Mouse (Mus musculus): Measurements from ENCODE around the gene 9930111J21Rik1. TPM values are rescaled to one million over a fixed set of nuclear protein-coding genes. Genes with fewer than 3 reads are reported as not detected.
"Not testable (repeated sequence)": the region's sequence is repeated elsewhere in the genome, so short reads cannot be mapped to it uniquely, and the experiment has no call there.

9930111J21Rik1 gene
- polyA plus RNA-seq, 1 experiment from 2014 or later = 0.15 TPM

GRCm38 (mm10) chr11:48933422-48933821 is 45.8 kb downstream of the 9930111J21Rik1 start:
- DNase-seq (ENCODE audit: low spot score); H3K4me1 ChIP-seq (ENCODE audit: control insufficient read depth, insufficient read depth, low read length); H3K4me3 ChIP-seq (ENCODE audit: low read depth, low read length); H3K9me3 ChIP-seq (replicated peaks; ENCODE audit: control insufficient read depth, low read length); ATAC-seq; H3K36me3 ChIP-seq (ENCODE audit: control insufficient read depth, insufficient read depth, low read length); H3K4me2 ChIP-seq (ENCODE audit: low read length); H3K9ac ChIP-seq (ENCODE audit: low read length); H3K27me3 ChIP-seq (replicated peaks; ENCODE audit: control insufficient read depth, insufficient read depth, low read length); H3K27ac ChIP-seq (ENCODE audit: low read depth, low read length): not testable (repeated sequence)
- 81% methylated on average over 1 of the region's 1 CpGs for WGBS

GRCm38 (mm10) chr11:48928068-48928467 is 51.1 kb downstream of the 9930111J21Rik1 start:
- not testable (repeated sequence) for DNase-seq (ENCODE audit: low spot score); H3K9me3 ChIP-seq (replicated peaks; ENCODE audit: control insufficient read depth, low read length); H3K36me3 ChIP-seq (ENCODE audit: control insufficient read depth, insufficient read depth, low read length); H3K4me1 ChIP-seq (ENCODE audit: control insufficient read depth, insufficient read depth, low read length); ATAC-seq; H3K4me2 ChIP-seq (ENCODE audit: low read length); H3K27ac ChIP-seq (ENCODE audit: low read depth, low read length); H3K4me3 ChIP-seq (ENCODE audit: low read depth, low read length); H3K9ac ChIP-seq (ENCODE audit: low read length); H3K27me3 ChIP-seq (replicated peaks; ENCODE audit: control insufficient read depth, insufficient read depth, low read length)
- WGBS = 97% methylated on average over 1 of the region's 1 CpGs

GRCm38 (mm10) chr11:48926437-48926836 is 52.8 kb downstream of the 9930111J21Rik1 start:
- not testable (repeated sequence) for H3K9me3 ChIP-seq (replicated peaks; ENCODE audit: control insufficient read depth, low read length); H3K36me3 ChIP-seq (ENCODE audit: control insufficient read depth, insufficient read depth, low read length); H3K27ac ChIP-seq (ENCODE audit: low read depth, low read length); DNase-seq (ENCODE audit: low spot score); H3K9ac ChIP-seq (ENCODE audit: low read length); ATAC-seq; H3K27me3 ChIP-seq (replicated peaks; ENCODE audit: control insufficient read depth, insufficient read depth, low read length); H3K4me1 ChIP-seq (ENCODE audit: control insufficient read depth, insufficient read depth, low read length); H3K4me3 ChIP-seq (ENCODE audit: low read depth, low read length); H3K4me2 ChIP-seq (ENCODE audit: low read length)

DNA sequence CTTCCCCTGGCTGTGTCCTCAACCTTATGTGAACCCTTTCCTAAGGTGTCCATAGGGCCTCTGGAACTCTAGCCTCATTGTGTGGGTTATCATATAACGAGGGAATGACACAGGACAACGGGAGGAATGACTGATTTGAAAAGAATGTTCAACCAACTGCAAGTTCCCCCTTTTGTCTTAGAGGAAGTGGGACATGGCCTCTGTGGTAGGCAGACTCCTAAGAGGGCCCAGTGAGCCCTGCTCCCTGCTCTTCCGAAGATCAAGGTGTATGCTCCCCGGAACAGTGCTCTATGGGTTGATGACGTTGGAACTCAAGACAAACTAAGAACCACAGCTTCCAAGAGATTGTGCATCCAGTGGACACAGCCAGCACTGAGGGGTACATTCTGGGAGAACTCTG is 55.4 kb downstream of the 9930111J21Rik1 start:
- DNase-seq (ENCODE audit: low spot score) = not testable (repeated sequence)

DNA sequence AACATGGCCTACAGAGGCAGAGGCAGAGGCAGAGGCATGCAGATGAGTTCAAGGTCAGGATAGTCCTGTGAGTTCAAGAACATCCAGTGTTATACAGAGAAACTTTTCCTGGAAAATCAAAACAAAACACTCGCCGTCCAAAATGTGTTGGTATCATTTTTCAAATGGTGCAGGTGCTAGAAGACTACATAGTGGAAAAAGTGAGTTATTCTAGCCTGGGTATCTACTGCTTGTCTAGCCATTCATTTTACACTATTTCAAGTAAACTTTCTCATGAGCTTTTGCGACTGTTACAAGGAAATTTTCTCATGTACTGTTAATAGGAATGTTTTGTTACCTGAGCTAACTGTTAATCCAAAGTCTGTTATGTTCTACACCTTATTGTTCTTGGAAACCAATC is 60.8 kb downstream of the 9930111J21Rik1 start:
- H3K36me3 ChIP-seq (ENCODE audit: control insufficient read depth, insufficient read depth, low read length) = no peaks in the 10 kb centered on the region
- WGBS = 94% methylated on average over 3 of the region's 3 CpGs

More for the DNA sequence above, 55.4 kb downstream of the 9930111J21Rik1 start:
- not testable (repeated sequence) for ATAC-seq; H3K27ac ChIP-seq (ENCODE audit: low read depth, low read length); H3K9me3 ChIP-seq (replicated peaks; ENCODE audit: control insufficient read depth, low read length); H3K4me3 ChIP-seq (ENCODE audit: low read depth, low read length); H3K4me2 ChIP-seq (ENCODE audit: low read length); H3K36me3 ChIP-seq (ENCODE audit: control insufficient read depth, insufficient read depth, low read length); H3K9ac ChIP-seq (ENCODE audit: low read length); H3K4me1 ChIP-seq (ENCODE audit: control insufficient read depth, insufficient read depth, low read length); H3K27me3 ChIP-seq (replicated peaks; ENCODE audit: control insufficient read depth, insufficient read depth, low read length)
- WGBS = 80% methylated on average over 5 of the region's 5 CpGs

GRCm38 (mm10) chr11:48913611-48914010 is 65.6 kb downstream of the 9930111J21Rik1 start:
- Histone ChIP-seq H3K27me3 (replicated peaks; ENCODE audit: control insufficient read depth, insufficient read depth, low read length) (no peaks in the 10 kb centered on the region), H3K4me1 (ENCODE audit: control insufficient read depth, insufficient read depth, low read length) (no peaks in the 10 kb centered on the region), H3K36me3 (ENCODE audit: control insufficient read depth, insufficient read depth, low read length) (no peaks in the 10 kb centered on the region), H3K4me3 (ENCODE audit: low read depth, low read length) (no peak overlapping the region), H3K9ac (ENCODE audit: low read length) (no peak overlapping the region), H3K4me2 (ENCODE audit: low read length) (no peak overlapping the region), H3K9me3 (replicated peaks; ENCODE audit: control insufficient read depth, low read length) (no peaks in the 10 kb centered on the region), H3K27ac (ENCODE audit: low read depth, low read length) (no peak overlapping the region)
- 96% methylated on average over 1 of the region's 1 CpGs for WGBS
- ATAC-seq (no peak), DNase-seq (ENCODE audit: low spot score) (no peak)

More for the DNA sequence above, 60.8 kb downstream of the 9930111J21Rik1 start:
- H3K4me3 ChIP-seq (ENCODE audit: low read depth, low read length) = no peak overlapping the region
- no peak for ATAC-seq
- H3K4me2 ChIP-seq (ENCODE audit: low read length) = no peak overlapping the region
- no peak overlapping the region for H3K27ac ChIP-seq (ENCODE audit: low read depth, low read length)
- DNase-seq (ENCODE audit: low spot score) = no peak
- H3K27me3 ChIP-seq (replicated peaks; ENCODE audit: control insufficient read depth, insufficient read depth, low read length) = no peaks in the 10 kb centered on the region
- no peaks in the 10 kb centered on the region for H3K9me3 ChIP-seq (replicated peaks; ENCODE audit: control insufficient read depth, low read length)
- H3K4me1 ChIP-seq (ENCODE audit: control insufficient read depth, insufficient read depth, low read length) = no peaks in the 10 kb centered on the region
- no peak overlapping the region for H3K9ac ChIP-seq (ENCODE audit: low read length)

- WGBS = 43% methylated on average over 1 of the region's 1 CpGs
- H3K9me3 ChIP-seq (replicated peaks; ENCODE audit: control insufficient read depth, low read length) = no peaks in the 10 kb centered on the region
Measured at GRCm38 (mm10) chr11:48908459-48908858, 70.7 kb downstream of the 9930111J21Rik1 start.

GRCm38 (mm10) chr11:48902021-48902420 is 77.2 kb downstream of the 9930111J21Rik1 start, which contains the start of gene Gm5431:
TSS of gene Gm5431 (minus strand) at chr11:48902214.
- Histone ChIP-seq H3K4me2 (ENCODE audit: low read length) (no peak within 1 kb of the TSS), H3K4me1 (ENCODE audit: control insufficient read depth, insufficient read depth, low read length) (no peaks in the 10 kb centered on the region), H3K27ac (ENCODE audit: low read depth, low read length) (no peak within 1 kb of the TSS), H3K9ac (ENCODE audit: low read length) (no peak within 1 kb of the TSS), H3K36me3 (ENCODE audit: control insufficient read depth, insufficient read depth, low read length) (no peaks in the 10 kb centered on the region), H3K27me3 (replicated peaks; ENCODE audit: control insufficient read depth, insufficient read depth, low read length) (no peaks in the 10 kb centered on the region), H3K9me3 (replicated peaks; ENCODE audit: control insufficient read depth, low read length) (no peaks in the 10 kb centered on the region), H3K4me3 (ENCODE audit: low read depth, low read length) (no peak within 1 kb of the TSS)
- ATAC-seq (no peak), DNase-seq (ENCODE audit: low spot score) (no peak)
- 72% methylated on average over 2 of the region's 2 CpGs for WGBS

More at GRCm38 (mm10) chr11:48908459-48908858, 70.7 kb downstream of the 9930111J21Rik1 start:
- H3K4me3 ChIP-seq (ENCODE audit: low read depth, low read length) = no peak overlapping the region
- no peak overlapping the region for H3K27ac ChIP-seq (ENCODE audit: low read depth, low read length)
- no peaks in the 10 kb centered on the region for H3K36me3 ChIP-seq (ENCODE audit: control insufficient read depth, insufficient read depth, low read length)
- DNase-seq (ENCODE audit: low spot score) = no peak
- no peak overlapping the region for H3K9ac ChIP-seq (ENCODE audit: low read length)
- H3K4me1 ChIP-seq (ENCODE audit: control insufficient read depth, insufficient read depth, low read length) = no peaks in the 10 kb centered on the region
- H3K4me2 ChIP-seq (ENCODE audit: low read length) = no peak overlapping the region
- no peaks in the 10 kb centered on the region for H3K27me3 ChIP-seq (replicated peaks; ENCODE audit: control insufficient read depth, insufficient read depth, low read length)
- ATAC-seq = no peak

GRCm38 (mm10) chr11:48901567-48901930 is 77.6 kb downstream of the 9930111J21Rik1 start:
- not testable (repeated sequence) for ATAC-seq; H3K27me3 ChIP-seq (replicated peaks; ENCODE audit: control insufficient read depth, insufficient read depth, low read length); H3K4me1 ChIP-seq (ENCODE audit: control insufficient read depth, insufficient read depth, low read length); H3K9me3 ChIP-seq (replicated peaks; ENCODE audit: control insufficient read depth, low read length); H3K36me3 ChIP-seq (ENCODE audit: control insufficient read depth, insufficient read depth, low read length); H3K4me2 ChIP-seq (ENCODE audit: low read length); H3K4me3 ChIP-seq (ENCODE audit: low read depth, low read length); DNase-seq (ENCODE audit: low spot score); H3K27ac ChIP-seq (ENCODE audit: low read depth, low read length); H3K9ac ChIP-seq (ENCODE audit: low read length)
- 90% methylated on average over 1 of the region's 1 CpGs for WGBS
